ENCODE assay signal across 8 mouse cellular contexts in genomic region chr15:12211577-12211976, GRCm38 (mm10). TPM values are rescaled to one million over a fixed set of nuclear protein-coding genes. Genes with fewer than 3 reads are reported as not detected.
A peak's percentile ranks its signal among the peaks of the same experiment; 100 is the strongest.
DNase-seq lines count a peak whose midpoint lies in the region; ATAC-seq and TF ChIP-seq lines count a peak whose summit lies in the region.

No protein-coding gene starts in this region.

- H3K9ac ChIP-seq in kidney, embryonic 15.5 days = no peak overlapping the region
- H3K9ac ChIP-seq in midbrain, embryonic 15.5 days = no peak overlapping the region
- H3K9ac ChIP-seq in midbrain, embryonic 13.5 days (replicated peaks) = no peak overlapping the region

- H3K9me3 ChIP-seq in kidney, embryonic 15.5 days (replicated peaks) = no peaks in the 10 kb centered on the region
- H3K9me3 ChIP-seq in midbrain, embryonic 15.5 days = no peaks in the 10 kb centered on the region
- H3K9me3 ChIP-seq in midbrain, embryonic 13.5 days = no peaks in the 10 kb centered on the region

- ATAC-seq in kidney, embryonic 15.5 days (replicated peaks; ENCODE audit: low FRiP score) = no peak
- ATAC-seq in midbrain, embryonic 15.5 days (replicated peaks) = no peak
- no peak for ATAC-seq in midbrain, embryonic 13.5 days

- H3K27me3 ChIP-seq in kidney, embryonic 15.5 days = no peaks in the 10 kb centered on the region
- H3K27me3 ChIP-seq in kidney, adult 2 months (replicated peaks; ENCODE audit: control insufficient read depth, insufficient read depth, low read length) = no peaks in the 10 kb centered on the region
- no peaks in the 10 kb centered on the region for H3K27me3 ChIP-seq in midbrain, embryonic 15.5 days (replicated peaks)
- H3K27me3 ChIP-seq in midbrain, embryonic 13.5 days = no peaks in the 10 kb centered on the region

- no peak for DNase-seq in kidney, adult 2 months
- DNase-seq in cerebellum, postnatal 10 days = peak; percentile 85 to 89
- peak; percentile 75 to 81 for DNase-seq in layer of hippocampus, postnatal 36 days
- DNase-seq in right cerebral cortex, postnatal 14 days = peak; percentile 38
- DNase-seq in adrenal gland, postnatal 4 days (ENCODE audit: low spot score in 2 of 2) = no peak

- no peaks in the 10 kb centered on the region for H3K36me3 ChIP-seq in kidney, embryonic 15.5 days
- H3K36me3 ChIP-seq in kidney, adult 2 months (ENCODE audit: control insufficient read depth, insufficient read depth, low read length) = no peaks in the 10 kb centered on the region
- H3K36me3 ChIP-seq in midbrain, embryonic 15.5 days (replicated peaks) = no peaks in the 10 kb centered on the region
- H3K36me3 ChIP-seq in midbrain, embryonic 13.5 days = no peaks in the 10 kb centered on the region

- 0 out of 2 replicates have a peak overlapping the region, but pooled peaks have one; percentile 6 for H3K27ac ChIP-seq in kidney, embryonic 15.5 days
- no peak overlapping the region for H3K27ac ChIP-seq in kidney, adult 2 months (ENCODE audit: insufficient read depth, low read depth, low read length)
- H3K27ac ChIP-seq in midbrain, embryonic 15.5 days = no peak overlapping the region
- no peak overlapping the region for H3K27ac ChIP-seq in midbrain, embryonic 13.5 days

- no peak overlapping the region for H3K4me2 ChIP-seq in kidney, embryonic 15.5 days
- no peak overlapping the region for H3K4me2 ChIP-seq in midbrain, embryonic 15.5 days
- H3K4me2 ChIP-seq in midbrain, embryonic 13.5 days (replicated peaks) = no peak overlapping the region

- no peak overlapping the region for H3K4me3 ChIP-seq in kidney, embryonic 15.5 days (replicated peaks)
- no peak overlapping the region for H3K4me3 ChIP-seq in kidney, adult 2 months (ENCODE audit: insufficient read depth, low read depth, low read length)
- no peak overlapping the region for H3K4me3 ChIP-seq in midbrain, embryonic 15.5 days
- H3K4me3 ChIP-seq in midbrain, embryonic 13.5 days (replicated peaks) = no peak overlapping the region

- TF ChIP-seq POLR2A in kidney, adult 2 months (IDR thresholded peaks at IDR 0.05; ENCODE audit: low read depth, low read length) = no peak

- H3K4me1 ChIP-seq in kidney, embryonic 15.5 days = peaks cover 28% of the 10 kb centered on the region
- peaks cover 65% of the 10 kb centered on the region for H3K4me1 ChIP-seq in kidney, adult 2 months (ENCODE audit: control insufficient read depth, insufficient read depth, low read length)
- H3K4me1 ChIP-seq in midbrain, embryonic 15.5 days = peaks cover 14% of the 10 kb centered on the region
- peaks cover 54% of the 10 kb centered on the region for H3K4me1 ChIP-seq in midbrain, embryonic 13.5 days (replicated peaks)

- TF ChIP-seq CTCF in kidney, adult 2 months (conservative IDR thresholded peaks at IDR 0.05; ENCODE audit: insufficient read depth, insufficient read length, low read depth, low read length) = no peak

- 59% methylated on average over 8 of the region's 8 CpGs for WGBS in kidney, embryonic 15.5 days
- WGBS in kidney, adult 2 months = 63% methylated on average over 8 of the region's 8 CpGs
- 76% methylated on average over 8 of the region's 8 CpGs for WGBS in midbrain, embryonic 15.5 days
- WGBS in midbrain, embryonic 13.5 days = 87% methylated on average over 8 of the region's 8 CpGs

RNA-seq across cellular contexts. Expression of gene Mtmr12, which starts 6.7 kb away (rescaled TPM):
- 20.9 and 21.1 TPM in 2 replicates for polyA plus RNA-seq in kidney, embryonic 15.5 days (2015; fragmentation: Nextera tagmentation; extraction: Ambion mirVana)
- 27.3 and 28.1 TPM in 2 replicates for polyA plus RNA-seq in kidney, adult 2 months (2012; rRNA removed)
- 10 to 100 TPM; 55.4 to 58.1 TPM for total RNA-seq in layer of hippocampus, postnatal 36 days (2021)
- 10 to 100 TPM; 27.0 to 27.8 TPM for total RNA-seq in adrenal gland, postnatal 4 days (2021)
- 8.3 and 9.6 TPM in 2 replicates for polyA plus RNA-seq in midbrain, embryonic 15.5 days (2015; fragmentation: Nextera tagmentation; extraction: Ambion mirVana)
- 9.3 and 9.7 TPM in 2 replicates for polyA plus RNA-seq in midbrain, embryonic 13.5 days (2015; fragmentation: Nextera tagmentation; extraction: Ambion mirVana)

Comparison
In these comparisons a context has a peak if more than half of its experiments do, and no peak if none do; other contexts are left out.
1. DNase-seq: peak in cerebellum, postnatal 10 days (2 of 2), layer of hippocampus, postnatal 36 days (2 of 2) and right cerebral cortex, postnatal 14 days (single experiment); none in kidney, adult 2 months (single experiment) and adrenal gland, postnatal 4 days (0 of 2).